In the genomic region with DNA sequence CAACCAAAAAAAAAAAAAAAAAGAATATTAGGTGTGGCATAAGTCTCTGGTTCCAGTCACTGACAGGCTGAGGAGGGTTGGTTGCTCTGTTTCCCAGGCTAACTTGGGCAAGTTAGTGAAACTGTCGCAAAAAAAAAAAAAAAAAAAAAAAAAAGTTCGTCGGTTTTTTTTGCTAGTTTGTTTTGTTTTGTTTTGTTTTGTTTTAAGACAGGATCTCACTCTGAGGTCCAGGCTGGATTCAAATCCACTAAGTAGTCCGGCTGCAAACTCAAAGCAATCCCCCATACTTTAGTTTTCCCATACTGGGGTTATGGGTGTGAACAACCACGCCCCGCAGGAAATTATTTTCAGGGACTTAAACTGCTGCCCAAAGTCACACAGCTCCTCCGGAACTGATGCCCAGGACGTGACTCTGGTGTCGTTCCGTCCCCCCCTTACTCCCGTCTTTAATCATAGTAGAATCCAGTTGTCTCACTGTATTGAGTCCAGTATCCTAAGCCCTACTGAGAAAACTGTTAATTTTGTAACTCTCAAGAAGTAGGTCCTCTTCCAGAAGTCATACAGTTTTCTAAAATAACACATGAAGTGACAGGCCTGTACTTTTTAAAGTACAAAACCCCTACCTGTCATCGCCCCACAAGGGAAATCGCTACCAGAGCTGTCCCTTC, we compare ENCODE assay signal across 8 mouse cellular contexts. TPM values are rescaled to one million over a fixed set of nuclear protein-coding genes. Genes with fewer than 3 reads are reported as not detected.
DNase-seq lines count a peak whose midpoint lies in the region; ATAC-seq and TF ChIP-seq lines count a peak whose summit lies in the region.

No protein-coding gene starts in this region.

- TF ChIP-seq CTCF in bone marrow macrophage, adult 2 months (IDR thresholded peaks at IDR 0.05; ENCODE audit: low read depth, low read length): no peak
- no peak for TF ChIP-seq CTCF in heart, postnatal 0 days (IDR thresholded peaks at IDR 0.05; ENCODE audit: low read depth)
- TF ChIP-seq CTCF in liver, adult 2 months (IDR thresholded peaks at IDR 0.05; ENCODE audit: low read depth, low read length): no peak

- H3K4me1 ChIP-seq in heart, embryonic 10.5 days: peaks cover 51% of the 10 kb centered on the region
- peaks cover 42% of the 10 kb centered on the region for H3K4me1 ChIP-seq in bone marrow macrophage, adult 2 months (ENCODE audit: control insufficient read depth, insufficient read depth, low read length)
- H3K4me1 ChIP-seq in heart, postnatal 0 days (ENCODE audit: control insufficient read depth, insufficient read depth): peaks cover 10% of the 10 kb centered on the region
- H3K4me1 ChIP-seq in liver, adult 2 months (ENCODE audit: control insufficient read depth, insufficient read depth, low read length): peaks cover 15% of the 10 kb centered on the region
- H3K4me1 ChIP-seq in neural tube, embryonic 12.5 days: peaks cover 29% of the 10 kb centered on the region

- no peaks in the 10 kb centered on the region for H3K27me3 ChIP-seq in heart, embryonic 10.5 days (ENCODE audit: insufficient read depth, poor library complexity, severe bottlenecking)
- no peaks in the 10 kb centered on the region for H3K27me3 ChIP-seq in heart, postnatal 0 days (ENCODE audit: control insufficient read depth, insufficient read depth, low read length)
- H3K27me3 ChIP-seq in liver, adult 2 months (ENCODE audit: control insufficient read depth, insufficient read depth, low read length): no peaks in the 10 kb centered on the region
- H3K27me3 ChIP-seq in neural tube, embryonic 12.5 days (replicated peaks): no peaks in the 10 kb centered on the region

- peak overlapping the region; percentile 97 for H3K27ac ChIP-seq in heart, embryonic 10.5 days
- peak overlapping the region; percentile 68 for H3K27ac ChIP-seq in bone marrow macrophage, adult 2 months (ENCODE audit: insufficient read depth, low read depth, low read length)
- peak overlapping the region; percentile 99 for H3K27ac ChIP-seq in heart, postnatal 0 days (ENCODE audit: low read depth)
- H3K27ac ChIP-seq in liver, adult 2 months (replicated peaks; ENCODE audit: insufficient read depth, low read depth, low read length): peak overlapping the region; percentile 56
- no peak overlapping the region for H3K27ac ChIP-seq in neural tube, embryonic 12.5 days

- DNase-seq in heart, embryonic 10.5 days (ENCODE audit: low spot score): no peak
- DNase-seq in heart, postnatal 14 days: no peak
- DNase-seq in heart, postnatal 0 days (ENCODE audit: low spot score): no peak
- DNase-seq in liver, adult 2 months (ENCODE audit: extremely low read depth, low read depth, low spot score): no peak
- no peak for DNase-seq in natural killer cell, adult 2 months (ENCODE audit: low spot score in 2 of 2)
- no peak for DNase-seq in cerebellum, postnatal 4 days (ENCODE audit: low spot score in 2 of 2)

- intact Hi-C loops in heart, postnatal 14 days (cut with DNase I): loop anchor here (10.0 kb wide), 1 partner anchor 321 kb away; the partner anchor contains the start of gene Egln2

- peaks cover 11% of the 10 kb centered on the region; the same call in 1 of the 2 replicates for H3K79me2 ChIP-seq in liver, adult 2 months (ENCODE audit: control insufficient read depth, insufficient read depth, low read length)

- no peak for ATAC-seq in heart, postnatal 0 days (ENCODE audit: insufficient read depth, low read depth)
- ATAC-seq in neural tube, embryonic 12.5 days (ENCODE audit: low FRiP score, low read depth): no peak

- H3K9ac ChIP-seq in heart, postnatal 0 days (replicated peaks; ENCODE audit: low read depth, low read length): peak overlapping the region; percentile 46
- peak overlapping the region; percentile 60 for H3K9ac ChIP-seq in liver, adult 2 months (ENCODE audit: low read depth, low read length)
- 0 out of 2 replicates have a peak overlapping the region, but pooled peaks have one; percentile 26 for H3K9ac ChIP-seq in neural tube, embryonic 12.5 days

- H3K9me3 ChIP-seq in heart, embryonic 10.5 days: no peaks in the 10 kb centered on the region
- H3K9me3 ChIP-seq in heart, postnatal 0 days (replicated peaks; ENCODE audit: control insufficient read depth, low read length): no peaks in the 10 kb centered on the region
- no peaks in the 10 kb centered on the region for H3K9me3 ChIP-seq in neural tube, embryonic 12.5 days

- no peak for TF ChIP-seq POLR2A in bone marrow macrophage, adult 2 months (IDR thresholded peaks at IDR 0.05; ENCODE audit: borderline replicate concordance, low read depth, low read length)
- TF ChIP-seq POLR2A in liver, adult 2 months (IDR thresholded peaks at IDR 0.05; ENCODE audit: extremely low read depth, insufficient read depth, low read length): no peak; the same call in 1 of the 2 replicates

- WGBS in heart, embryonic 10.5 days: 3% methylated on average over 13 of the region's 13 CpGs
- 2% methylated on average over 13 of the region's 13 CpGs for WGBS in heart, postnatal 0 days
- WGBS in liver, adult 2 months: under 1% methylated on average over 13 of the region's 13 CpGs
- 5% methylated on average over 13 of the region's 13 CpGs for WGBS in neural tube, embryonic 12.5 days

- peak overlapping the region; percentile 70 for H3K4me2 ChIP-seq in heart, postnatal 0 days (ENCODE audit: low read depth, low read length)
- H3K4me2 ChIP-seq in neural tube, embryonic 12.5 days (replicated peaks): peak overlapping the region; percentile 63

- H3K36me3 ChIP-seq in heart, embryonic 10.5 days: peaks cover 14% of the 10 kb centered on the region
- H3K36me3 ChIP-seq in heart, postnatal 0 days (replicated peaks; ENCODE audit: control insufficient read depth, insufficient read depth, low read length): peaks cover 11% of the 10 kb centered on the region; the same call in 1 of the 2 replicates
- no peaks in the 10 kb centered on the region for H3K36me3 ChIP-seq in liver, adult 2 months (ENCODE audit: control insufficient read depth, insufficient read depth, low read length)
- no peaks in the 10 kb centered on the region for H3K36me3 ChIP-seq in neural tube, embryonic 12.5 days

- TF ChIP-seq EP300 in heart, postnatal 0 days (IDR thresholded peaks at IDR 0.05; ENCODE audit: low read depth): peak; percentile 56; the same call in 1 of the 2 replicates

- H3K4me3 ChIP-seq in heart, embryonic 10.5 days: peak overlapping the region; percentile 81
- peak overlapping the region; percentile 74 for H3K4me3 ChIP-seq in bone marrow macrophage, adult 2 months (ENCODE audit: insufficient read depth, low read length)
- H3K4me3 ChIP-seq in heart, postnatal 0 days (ENCODE audit: low read depth, low read length): peak overlapping the region; percentile 80
- peak overlapping the region; percentile 10 for H3K4me3 ChIP-seq in liver, adult 2 months (ENCODE audit: insufficient read depth, low read depth, low read length)
- peak overlapping the region; percentile 77 for H3K4me3 ChIP-seq in neural tube, embryonic 12.5 days

RNA-seq across cellular contexts. Expression of gene Sertad1, which starts 0.5 kb away (rescaled TPM):
- polyA plus RNA-seq in heart, embryonic 10.5 days (2016; fragmentation: Nextera tagmentation; extraction: Ambion mirVana): 34.8 and 38.9 TPM in 2 replicates
- 10 to 100 TPM; 10.9 to 11.4 TPM for total RNA-seq in heart, postnatal 14 days (2021)
- 22.1 and 24.7 TPM in 2 replicates for polyA plus RNA-seq in bone marrow macrophage, adult 2 months (2012; ENCODE audit: insufficient read depth, insufficient read length, missing spikeins)
- total RNA-seq in heart, postnatal 0 days (2014; rRNA removed; ENCODE audit: low replicate concordance): 23.4 and 70.5 TPM in 2 replicates
- polyA plus RNA-seq in heart, postnatal 0 days (2015; fragmentation: Nextera tagmentation; extraction: Ambion mirVana): 30.8 and 31.0 TPM in 2 replicates
- 7.7 and 9.5 TPM in 2 replicates for total RNA-seq in liver, adult 2 months (2014; rRNA removed)
- 8.8 and 11.6 TPM in 2 replicates for polyA plus RNA-seq in liver, adult 2 months (2012; rRNA removed)
- 14.6 and 14.8 TPM in 2 replicates for polyA plus RNA-seq in neural tube, embryonic 12.5 days (2016; fragmentation: Nextera tagmentation; extraction: Ambion mirVana)

RNA-seq across cellular contexts. Expression of gene Sertad3, which starts 12.7 kb away (rescaled TPM):
- polyA plus RNA-seq in heart, embryonic 10.5 days (2016; fragmentation: Nextera tagmentation; extraction: Ambion mirVana): 19.0 and 23.8 TPM in 2 replicates
- 1 to 10 TPM; 7.6 to 8.5 TPM for total RNA-seq in heart, postnatal 14 days (2021)
- 19.5 and 20.9 TPM in 2 replicates for polyA plus RNA-seq in bone marrow macrophage, adult 2 months (2012; ENCODE audit: insufficient read depth, insufficient read length, missing spikeins)
- 4.3 and 11.4 TPM in 2 replicates for total RNA-seq in heart, postnatal 0 days (2014; rRNA removed; ENCODE audit: low replicate concordance)
- polyA plus RNA-seq in heart, postnatal 0 days (2015; fragmentation: Nextera tagmentation; extraction: Ambion mirVana): 16.9 and 20.8 TPM in 2 replicates
- total RNA-seq in liver, adult 2 months (2014; rRNA removed): 3.5 and 4.6 TPM in 2 replicates
- polyA plus RNA-seq in liver, adult 2 months (2012; rRNA removed): 6.9 and 8.3 TPM in 2 replicates
- polyA plus RNA-seq in neural tube, embryonic 12.5 days (2016; fragmentation: Nextera tagmentation; extraction: Ambion mirVana): 20.5 and 22.2 TPM in 2 replicates

RNA-seq across cellular contexts. Expression of gene Prx, which starts 12.9 kb away (rescaled TPM):
- polyA plus RNA-seq in heart, embryonic 10.5 days (2016; fragmentation: Nextera tagmentation; extraction: Ambion mirVana): 2.4 and 2.8 TPM in 2 replicates
- 1 to 10 TPM; 1.4 to 2.8 TPM for total RNA-seq in heart, postnatal 14 days (2021)
- polyA plus RNA-seq in bone marrow macrophage, adult 2 months (2012; ENCODE audit: insufficient read depth, insufficient read length, missing spikeins): 0.57 and 0.68 TPM in 2 replicates
- total RNA-seq in heart, postnatal 0 days (2014; rRNA removed; ENCODE audit: low replicate concordance): 1.9 and 2.2 TPM in 2 replicates
- 1.1 TPM in 2 replicates for polyA plus RNA-seq in heart, postnatal 0 days (2015; fragmentation: Nextera tagmentation; extraction: Ambion mirVana)
- 0.07 TPM in 1 of 2 replicates, not detected in the other for total RNA-seq in liver, adult 2 months (2014; rRNA removed)
- polyA plus RNA-seq in liver, adult 2 months (2012; rRNA removed): 0.05 and 0.07 TPM in 2 replicates
- polyA plus RNA-seq in neural tube, embryonic 12.5 days (2016; fragmentation: Nextera tagmentation; extraction: Ambion mirVana): 2.2 and 2.8 TPM in 2 replicates

RNA-seq across cellular contexts. Expression of gene Hipk4, which starts 36.8 kb away (rescaled TPM):
- polyA plus RNA-seq in heart, embryonic 10.5 days (2016; fragmentation: Nextera tagmentation; extraction: Ambion mirVana): 0.54 and 0.59 TPM in 2 replicates
- total RNA-seq in heart, postnatal 14 days (2021): under 1 TPM; 0.32 to 0.55 TPM
- 0.43 TPM in 1 of 2 replicates, not detected in the other for polyA plus RNA-seq in bone marrow macrophage, adult 2 months (2012; ENCODE audit: insufficient read depth, insufficient read length, missing spikeins)
- total RNA-seq in heart, postnatal 0 days (2014; rRNA removed; ENCODE audit: low replicate concordance): 0.23 and 1.1 TPM in 2 replicates
- polyA plus RNA-seq in heart, postnatal 0 days (2015; fragmentation: Nextera tagmentation; extraction: Ambion mirVana): 0.15 and 0.18 TPM in 2 replicates
- total RNA-seq in liver, adult 2 months (2014; rRNA removed): not detected in 2 replicates
- not detected in 2 replicates for polyA plus RNA-seq in liver, adult 2 months (2012; rRNA removed)
- polyA plus RNA-seq in neural tube, embryonic 12.5 days (2016; fragmentation: Nextera tagmentation; extraction: Ambion mirVana): 0.44 and 0.54 TPM in 2 replicates

RNA-seq across cellular contexts. Expression of gene Blvrb, which starts 38.5 kb away (rescaled TPM):
- 88.8 and 94.6 TPM in 2 replicates for polyA plus RNA-seq in heart, embryonic 10.5 days (2016; fragmentation: Nextera tagmentation; extraction: Ambion mirVana)
- total RNA-seq in heart, postnatal 14 days (2021): 10 to 100 TPM; 34.3 to 34.9 TPM
- 473 and 496 TPM in 2 replicates for polyA plus RNA-seq in bone marrow macrophage, adult 2 months (2012; ENCODE audit: insufficient read depth, insufficient read length, missing spikeins)
- 36.4 and 59.7 TPM in 2 replicates for total RNA-seq in heart, postnatal 0 days (2014; rRNA removed; ENCODE audit: low replicate concordance)
- polyA plus RNA-seq in heart, postnatal 0 days (2015; fragmentation: Nextera tagmentation; extraction: Ambion mirVana): 33.3 and 34.4 TPM in 2 replicates
- total RNA-seq in liver, adult 2 months (2014; rRNA removed): 142 and 148 TPM in 2 replicates
- 268 and 304 TPM in 2 replicates for polyA plus RNA-seq in liver, adult 2 months (2012; rRNA removed)
- 21.6 and 23.0 TPM in 2 replicates for polyA plus RNA-seq in neural tube, embryonic 12.5 days (2016; fragmentation: Nextera tagmentation; extraction: Ambion mirVana)

Comparison
In these comparisons a context has a peak if more than half of its experiments do, and no peak if none do; other contexts are left out.
1. H3K4me3 ChIP-seq: peak in every context shown above with its lines; median percentile 81 in heart, embryonic 10.5 days; 80 in heart, postnatal 0 days; 77 in neural tube, embryonic 12.5 days; 74 in bone marrow macrophage, adult 2 months; 10 in liver, adult 2 months.